Mouse (Mus musculus) G1E-ER4 (cell line): Measurements from ENCODE around the gene Tmem52. TPM values are rescaled to one million over a fixed set of nuclear protein-coding genes. Genes with fewer than 3 reads are reported as not detected.

Experiments used
- GATA1 ChIP-seq: IDR thresholded peaks from one replicate; pipeline ENCODE4 v1.8.0; 2012; ENCODE audit warnings: low read length, inconsistent platforms
- polyA plus RNA-seq: library from polyadenylated mRNA; stranded (reverse); fragments of >175 nt; gene quantifications from 2 replicates; pipeline ENCODE4 v1.2.3, GENCODE M21; 2012

Tmem52 gene
- not detected in 2 replicates for polyA plus RNA-seq

GRCm38 (mm10) chr4:155468952-155469351, at the start of gene Tmem52:
Gene Tmem52 (plus strand): TSS chr4:155469114.
- TF ChIP-seq GATA1 = no peak

DNA sequence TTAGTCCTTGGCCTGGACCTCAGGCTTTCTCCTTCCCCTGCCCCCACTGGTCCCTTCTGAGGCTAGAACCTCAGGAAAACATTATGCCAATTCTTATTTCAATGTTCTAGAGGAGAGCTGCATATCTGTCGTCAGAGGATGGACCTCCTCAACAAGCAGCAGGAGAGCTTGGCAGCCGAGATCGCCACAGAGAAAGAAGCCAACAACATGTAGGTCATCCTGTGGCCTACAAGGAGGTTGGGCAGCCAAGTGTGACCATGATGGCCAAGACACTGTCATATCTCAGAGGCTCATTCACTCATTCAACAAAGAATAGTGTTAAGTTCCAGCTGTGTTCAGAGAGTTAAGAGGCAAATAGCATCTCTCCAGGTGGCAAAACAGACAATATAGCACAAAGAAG, 48.8 kb upstream of the Tmem52 start:
- no peak for TF ChIP-seq GATA1

GRCm38 (mm10) chr4:155423988-155424387, 44.9 kb upstream of the Tmem52 start:
- TF ChIP-seq GATA1 = no peak

- TF ChIP-seq GATA1 = no peak
Observed at GRCm38 (mm10) chr4:155426272-155426671, 42.6 kb upstream of the Tmem52 start.

DNA sequence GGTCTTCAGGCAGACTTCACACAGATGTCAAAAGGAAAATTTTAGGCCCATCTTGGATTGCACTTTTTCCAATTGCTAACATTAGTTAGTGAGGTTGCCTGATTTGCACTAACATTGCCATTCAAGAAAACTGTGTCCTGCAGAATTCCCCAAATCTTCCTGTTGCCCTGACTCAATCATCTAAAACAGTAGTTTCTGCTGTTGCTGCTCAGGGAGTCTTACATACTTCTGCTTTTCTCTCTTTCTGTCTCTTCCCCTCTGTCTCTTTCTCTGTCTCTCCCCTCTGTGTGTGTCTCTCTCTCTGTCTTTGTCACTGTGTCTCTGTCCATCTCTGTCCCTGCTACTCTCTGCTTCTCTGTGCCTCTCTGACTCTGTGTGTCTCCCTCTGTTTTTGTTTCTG, 40.5 kb upstream of the Tmem52 start:
- no peak for TF ChIP-seq GATA1

DNA sequence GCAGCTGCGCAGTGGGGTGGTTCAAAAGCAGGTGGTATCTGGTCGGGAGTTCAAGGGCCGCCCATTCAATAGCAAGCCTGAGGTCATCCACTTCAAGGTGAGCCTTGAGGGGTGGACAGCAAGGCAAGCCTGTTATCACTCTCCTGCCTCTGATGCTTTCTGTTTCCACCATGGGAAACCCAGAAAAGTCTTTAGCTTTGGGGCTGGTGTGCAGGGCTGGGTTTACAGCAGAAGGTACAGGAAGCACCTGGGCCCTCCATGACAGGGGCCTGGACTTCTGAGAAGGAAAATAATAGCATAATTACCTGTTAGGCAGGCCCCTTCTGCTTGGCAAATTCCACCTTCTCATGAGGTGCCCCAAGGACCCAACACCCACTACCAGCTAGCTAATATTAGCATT, 39.7 kb upstream of the Tmem52 start:
- TF ChIP-seq GATA1 = no peak

DNA sequence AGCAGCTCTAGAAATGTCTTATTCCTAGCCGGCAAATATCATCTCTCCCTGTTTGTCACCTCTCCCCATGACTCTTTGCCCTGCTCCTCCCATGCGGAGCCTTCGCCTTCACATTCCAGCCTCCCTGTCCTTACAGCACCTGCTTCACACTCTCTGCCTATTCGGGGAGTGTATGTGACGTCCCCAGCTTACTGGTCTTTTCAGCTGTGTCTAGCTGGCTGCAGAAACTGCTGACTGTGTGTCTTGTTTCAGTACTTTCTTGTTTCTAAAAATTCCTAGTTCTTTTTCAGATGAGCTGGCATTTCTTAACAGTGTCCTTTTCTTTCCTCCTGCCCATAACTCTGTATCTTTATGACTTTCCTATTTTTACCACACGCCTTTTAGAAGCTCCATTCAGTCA, 36.6 kb upstream of the Tmem52 start:
- TF ChIP-seq GATA1 = no peak

DNA sequence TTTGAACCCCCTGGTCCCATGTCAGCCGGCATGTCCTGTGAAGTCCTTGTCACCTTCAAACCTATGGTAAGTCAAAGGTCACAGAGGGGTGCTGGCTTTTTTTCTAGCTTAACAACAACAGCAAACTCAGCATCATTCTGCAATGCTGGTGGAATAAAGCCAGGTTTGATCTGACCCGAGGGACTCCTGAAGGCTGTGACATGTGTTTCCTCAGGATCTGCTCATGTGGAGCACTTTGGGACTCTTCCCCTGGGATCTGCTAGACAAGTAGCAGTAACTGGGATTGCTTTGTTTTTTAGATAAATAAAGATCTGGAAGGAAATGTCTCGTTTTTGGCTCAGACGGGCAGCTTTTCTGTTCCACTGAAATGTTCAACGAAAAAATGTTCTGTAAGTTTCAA, 34.9 kb upstream of the Tmem52 start:
- TF ChIP-seq GATA1 = no peak

DNA sequence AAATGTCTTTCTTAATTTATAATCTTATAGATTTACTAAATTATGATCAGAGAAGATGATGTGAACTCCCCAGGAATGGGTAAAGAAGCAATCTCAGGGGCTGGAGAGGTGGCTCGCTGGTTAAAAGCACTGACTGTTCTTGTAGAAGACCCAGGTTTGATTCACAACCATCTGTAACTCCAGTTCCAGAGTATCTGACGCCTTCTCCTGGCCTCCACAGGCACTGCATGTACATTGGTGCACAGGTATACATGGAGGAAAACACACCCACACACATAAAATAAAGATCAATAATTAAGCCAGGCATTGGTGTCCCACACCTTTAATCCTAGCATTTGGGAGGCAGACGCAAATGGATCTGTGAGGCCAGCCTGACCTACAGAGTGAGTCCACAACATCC, 26.1 kb upstream of the Tmem52 start:
- TF ChIP-seq GATA1 = no peak

DNA sequence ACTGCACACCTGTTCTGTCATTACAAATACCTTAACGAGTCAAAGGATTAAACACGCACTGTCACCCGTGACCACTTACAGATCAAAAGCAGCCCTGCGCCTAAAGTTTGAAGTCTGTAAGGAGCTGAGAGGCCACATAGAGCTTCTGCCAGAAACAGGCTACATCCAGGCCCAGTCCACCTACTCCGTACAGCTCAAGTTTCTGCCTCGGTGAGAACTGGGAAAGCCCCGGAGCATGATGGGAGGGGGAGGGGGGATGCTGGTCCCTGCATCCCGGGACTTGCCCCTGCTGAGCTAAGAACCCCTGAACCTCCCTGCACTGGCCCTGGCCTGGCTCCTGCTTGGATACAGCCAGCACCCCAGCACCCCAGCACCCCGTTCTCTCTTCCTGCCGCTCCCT, 17.3 kb upstream of the Tmem52 start:
- TF ChIP-seq GATA1 = no peak

- TF ChIP-seq GATA1 = no peak
Observed at GRCm38 (mm10) chr4:155458575-155458974, 10.3 kb upstream of the Tmem52 start.

DNA sequence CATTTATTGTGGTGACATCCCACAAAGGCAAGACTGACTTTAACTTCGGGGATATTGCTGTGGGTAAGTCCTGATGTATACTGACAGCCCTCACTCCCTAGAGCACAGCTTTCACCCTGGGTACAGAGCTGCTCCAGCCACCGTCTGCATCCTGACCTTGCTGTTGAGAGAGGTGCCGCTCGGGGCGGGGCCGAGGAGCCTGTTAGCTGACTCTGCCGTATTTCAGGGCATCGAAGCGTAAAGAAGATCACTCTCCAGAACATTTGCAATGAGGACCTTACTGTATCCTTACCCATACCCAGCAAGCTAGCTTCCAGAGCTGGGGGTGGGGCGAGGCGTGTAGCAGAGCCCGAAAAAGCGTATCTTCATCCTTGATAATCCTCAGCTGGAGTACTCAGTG, 5.9 kb upstream of the Tmem52 start:
- TF ChIP-seq GATA1 = no peak

- TF ChIP-seq GATA1 = no peak
Observed at GRCm38 (mm10) chr4:155463611-155464010, 5.3 kb upstream of the Tmem52 start.

DNA sequence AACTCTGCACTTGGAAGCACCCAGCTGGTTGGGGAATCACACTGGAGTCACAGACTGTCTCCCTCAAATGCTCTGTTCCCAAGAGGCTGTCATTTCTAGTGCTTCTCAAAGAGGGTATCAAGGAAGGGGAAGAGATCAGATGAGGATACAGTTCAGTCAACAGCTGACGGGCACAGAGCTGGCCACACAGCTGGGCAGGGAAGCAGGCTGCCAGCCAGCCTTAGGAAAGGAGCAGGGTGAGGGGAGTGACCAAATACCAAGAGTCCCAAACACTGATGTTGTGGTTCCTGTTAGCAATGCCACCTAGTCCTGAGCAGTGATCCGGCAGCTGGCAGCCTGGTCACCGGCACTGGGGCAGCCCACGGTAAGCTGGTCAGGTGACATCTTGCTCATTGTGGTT, 4.9 kb upstream of the Tmem52 start:
- TF ChIP-seq GATA1 = no peak

- TF ChIP-seq GATA1 = no peak
Observed at GRCm38 (mm10) chr4:155465607-155466006, 3.3 kb upstream of the Tmem52 start.

DNA sequence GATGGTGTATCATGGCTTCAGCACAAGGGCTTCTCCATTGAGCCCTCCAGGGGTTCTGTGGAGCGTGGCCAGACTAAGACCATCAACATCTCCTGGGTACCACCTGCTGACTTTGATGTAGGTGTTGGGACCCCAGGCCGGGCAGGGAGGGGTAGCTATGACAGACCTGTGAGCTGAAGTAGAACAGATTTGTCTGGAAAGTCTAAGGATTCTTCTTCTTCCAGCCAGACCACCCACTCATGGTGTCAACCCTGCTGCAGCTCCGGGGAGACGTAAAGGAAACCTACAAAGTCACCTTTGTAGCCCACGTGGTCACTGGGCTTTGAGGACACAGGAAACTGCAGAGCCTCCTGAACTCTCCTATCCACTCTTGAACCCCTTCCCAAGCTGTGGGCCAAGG, 2.8 kb upstream of the Tmem52 start:
- TF ChIP-seq GATA1 = no peak

DNA sequence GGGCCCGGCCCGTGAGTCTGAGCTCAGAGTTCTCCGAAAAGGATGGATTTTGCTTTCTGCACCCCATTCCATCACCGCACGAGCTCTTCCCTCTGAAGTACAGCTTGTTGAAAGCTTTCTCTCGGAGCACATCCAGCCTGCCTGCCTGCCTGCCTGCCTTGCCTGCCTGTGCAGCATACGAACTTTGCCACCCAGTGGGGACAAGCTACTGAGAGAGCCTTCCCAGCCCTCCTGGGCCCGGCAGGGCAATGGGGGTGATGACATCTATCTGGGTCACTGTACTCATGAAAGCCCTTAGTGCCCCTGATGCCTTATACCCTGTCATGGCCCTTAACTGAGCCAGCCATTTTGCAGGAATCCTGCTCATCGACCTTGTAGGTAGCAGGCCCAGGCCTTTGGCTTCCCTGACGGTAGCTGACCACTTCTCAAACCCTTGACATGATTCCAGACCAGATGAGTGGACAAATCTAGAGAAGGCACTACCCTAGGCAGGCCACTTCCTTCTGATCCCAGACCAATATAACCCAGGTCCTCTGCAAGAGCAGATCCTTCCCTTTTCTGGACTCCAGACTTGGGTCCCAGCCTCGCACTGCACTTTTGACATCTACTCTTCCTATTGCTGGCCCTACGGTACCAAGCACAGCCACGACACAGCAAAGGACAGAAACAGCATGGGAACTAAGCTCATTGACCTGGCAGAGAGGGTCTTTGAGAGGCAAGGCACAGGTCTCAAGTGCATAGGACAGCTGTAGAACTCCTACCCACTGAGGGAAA, 1.5 kb upstream of the Tmem52 start:
- TF ChIP-seq GATA1 = no peak
